Mouse (Mus musculus) CH12.LX (cell line): ENCODE data around the gene Rhobtb1. TPM values are rescaled to one million over a fixed set of nuclear protein-coding genes. Genes with fewer than 3 reads are reported as not detected.

Source experiments
- DNase-seq: peaks from one replicate; pipeline ENCODE4 v3.0.0-alpha.2; 2013; ENCODE audit errors: extremely low read depth
- H3K27ac ChIP-seq: 2 replicates; pipeline ENCODE4 v1.5.1; 2012; ENCODE audit warnings: low read depth, mild to moderate bottlenecking, control low read depth, moderate library complexity; ENCODE audit not compliant: insufficient read depth
- H3K27me3 ChIP-seq: replicated peaks from 2 replicates; pipeline ENCODE3; 2012; ENCODE audit warnings: inconsistent platforms
- H3K36me3 ChIP-seq, 2 experiments: replicated peaks in 1 of 2; 2 replicates each; pipeline versions ENCODE3 to v1.6.1; 2012; ENCODE audit warnings: inconsistent platforms in 1 of 2, low read length in 1 of 2, mild to moderate bottlenecking in 1 of 2, mixed read lengths in 1 of 2, moderate library complexity in 1 of 2; ENCODE audit not compliant: control insufficient read depth in 1 of 2, insufficient read depth in 1 of 2
- H3K4me1 ChIP-seq, 2 experiments: 2 replicates each; pipeline ENCODE4 v1.6.1; 2012; ENCODE audit warnings: inconsistent platforms in 1 of 2, moderate library complexity in 1 of 2; ENCODE audit not compliant: insufficient read depth in 2 of 2, control insufficient read depth in 1 of 2
- H3K4me2 ChIP-seq: 2 replicates; pipeline ENCODE4 v1.6.1; 2012; ENCODE audit warnings: low read depth, mild to moderate bottlenecking, control low read depth; ENCODE audit not compliant: poor library complexity, insufficient read depth, severe bottlenecking
- H3K4me3 ChIP-seq, 3 experiments: fragments of 150-350 bp in 1 of 3; sonication (generic) in 1 of 3; replicated peaks in 1 of 3; 2 replicates each; pipeline versions ENCODE3 to v1.5.1; 2011 to 2012; ENCODE audit warnings: low read depth in 2 of 3, low read length in 2 of 3, mild to moderate bottlenecking in 2 of 3, moderate library complexity in 2 of 3, control low read depth in 1 of 3, improper control_type of control experiment in 1 of 3, inconsistent platforms in 1 of 3, mixed read lengths in 1 of 3; ENCODE audit not compliant: poor library complexity in 1 of 3
- H3K79me2 ChIP-seq: replicated peaks from 2 replicates; pipeline ENCODE4 v1.6.1; 2012; ENCODE audit warnings: mild to moderate bottlenecking, moderate library complexity; ENCODE audit not compliant: control insufficient read depth, poor library complexity, insufficient read depth, severe bottlenecking; ENCODE audit errors: extremely low read depth
- H3K9ac ChIP-seq: 2 replicates; pipeline ENCODE4 v1.6.1; 2012; ENCODE audit warnings: low read depth, mild to moderate bottlenecking, control low read depth, moderate library complexity; ENCODE audit not compliant: insufficient read depth
- H3K9me3 ChIP-seq: replicated peaks from 2 replicates; pipeline ENCODE3; 2012; ENCODE audit warnings: low read length, inconsistent platforms, mixed read lengths
- CHD2 ChIP-seq: IDR thresholded peaks from 2 replicates; pipeline ENCODE4 v1.6.1; 2011; ENCODE audit warnings: low read length, improper control_type of control experiment
- CTCF ChIP-seq, 2 experiments: IDR thresholded peaks in 1 of 2; conservative IDR thresholded peaks in 1 of 2; 2 replicates each; pipeline ENCODE4 v1.5.1; 2011 to 2012; ENCODE audit warnings: low read depth in 2 of 2, low read length in 2 of 2, improper control_type of control experiment in 1 of 2, inconsistent platforms in 1 of 2, mild to moderate bottlenecking in 1 of 2, moderate library complexity in 1 of 2
- ETS1 ChIP-seq: conservative IDR thresholded peaks from 2 replicates; pipeline ENCODE4 v1.6.1; 2012; ENCODE audit warnings: low read depth, mild to moderate bottlenecking, inconsistent platforms, low read length, improper control_type of control experiment, moderate library complexity
- HCFC1 ChIP-seq: IDR thresholded peaks from 2 replicates; pipeline ENCODE4 v1.6.1; 2012; ENCODE audit warnings: low read depth, mild to moderate bottlenecking, inconsistent platforms, low read length, improper control_type of control experiment
- IRF4 ChIP-seq: IDR thresholded peaks from 2 replicates; pipeline ENCODE4 v1.6.1; 2014; ENCODE audit warnings: low read depth, mild to moderate bottlenecking, inconsistent platforms, low read length, improper control_type of control experiment
- JUND ChIP-seq: conservative IDR thresholded peaks from 2 replicates; pipeline ENCODE4 v1.6.1; 2011; ENCODE audit warnings: low read depth, low read length, improper control_type of control experiment
- KAT2A ChIP-seq: IDR thresholded peaks from 2 replicates; pipeline ENCODE4 v1.6.1; 2012; ENCODE audit warnings: low read length, improper control_type of control experiment, inconsistent platforms; ENCODE audit not compliant: insufficient replicate concordance
- MAFK ChIP-seq: IDR thresholded peaks from 2 replicates; pipeline ENCODE4 v1.6.1; 2011; ENCODE audit warnings: low read length, improper control_type of control experiment; ENCODE audit not compliant: insufficient replicate concordance
- MAX ChIP-seq: IDR thresholded peaks from 2 replicates; pipeline ENCODE4 v1.6.1; 2011; ENCODE audit warnings: low read length, improper control_type of control experiment
- MXI1 ChIP-seq: IDR thresholded peaks from 2 replicates; pipeline ENCODE4 v1.6.1; 2011; ENCODE audit warnings: mild to moderate bottlenecking, low read depth, low read length, improper control_type of control experiment
- MYC ChIP-seq: IDR thresholded peaks from 2 replicates; pipeline ENCODE4 v1.6.1; 2011; ENCODE audit warnings: low read depth, mild to moderate bottlenecking, improper control_type of control experiment, low read length
- NELFE ChIP-seq: IDR thresholded peaks from 2 replicates; pipeline ENCODE4 v1.6.1; 2011; ENCODE audit warnings: low read depth, low read length, improper control_type of control experiment
- PAX5 ChIP-seq: IDR thresholded peaks from 2 replicates; pipeline ENCODE4 v1.6.1; 2012; ENCODE audit warnings: low read length, inconsistent platforms, mixed read lengths
- POLR2A ChIP-seq: IDR thresholded peaks from 2 replicates; pipeline ENCODE4 v1.6.1; 2011; ENCODE audit warnings: low read depth, mild to moderate bottlenecking, improper control_type of control experiment, low read length
- POLR2AphosphoS2 ChIP-seq: IDR thresholded peaks from 2 replicates; pipeline ENCODE4 v1.6.1; 2011; ENCODE audit warnings: low read depth, low read length, improper control_type of control experiment
- SMC3 ChIP-seq: IDR thresholded peaks from 2 replicates; pipeline ENCODE4 v1.6.1; 2011; ENCODE audit warnings: low read depth, low read length, improper control_type of control experiment
- TBP ChIP-seq: conservative IDR thresholded peaks from 2 replicates; pipeline ENCODE4 v1.6.1; 2011; ENCODE audit warnings: low read depth, low read length, improper control_type of control experiment
- TCF12 ChIP-seq: IDR thresholded peaks from 2 replicates; pipeline ENCODE4 v1.6.1; 2014; ENCODE audit warnings: low read depth, mild to moderate bottlenecking, inconsistent platforms, low read length, improper control_type of control experiment
- USF1 ChIP-seq: IDR thresholded peaks from 2 replicates; pipeline ENCODE4 v1.6.1; 2014; ENCODE audit warnings: low read depth, mild to moderate bottlenecking, inconsistent platforms, low read length, improper control_type of control experiment
- ZC3H11A ChIP-seq: IDR thresholded peaks from 2 replicates; pipeline ENCODE4 v1.6.1; 2012; ENCODE audit warnings: low read depth, mild to moderate bottlenecking, inconsistent platforms, low read length, improper control_type of control experiment
- ZKSCAN1 ChIP-seq: IDR thresholded peaks from 2 replicates; pipeline ENCODE4 v1.6.1; 2012; ENCODE audit warnings: low read depth, inconsistent platforms, low read length, improper control_type of control experiment, borderline replicate concordance
- ZNF384 ChIP-seq: IDR thresholded peaks from 2 replicates; pipeline ENCODE4 v1.6.1; 2012; ENCODE audit warnings: low read depth, low read length, improper control_type of control experiment, inconsistent platforms
- dilution Hi-C: fragments of 300-500 bp; cut with MboI; formaldehyde crosslinking; loops from 2 replicates; pipeline ENCODE4 v1.14.3; 2020; ENCODE audit warnings: low sequenced_read_pairs; ENCODE audit not compliant: extremely low pct_unique_long_range_greater_than_20kb, extremely low pct_ligation_motif_present
- in situ Hi-C: fragments of 300-500 bp; cut with MboI; formaldehyde crosslinking; loops from 3 replicates; pipeline ENCODE4 v1.14.3; 2019; ENCODE audit warnings: low sequenced_read_pairs, low pct_ligation_motif_present, low pct_unique_long_range_greater_than_20kb, mixed read lengths
- polyA plus RNA-seq: library from polyadenylated mRNA; unstranded; fragments of >175 nt; gene quantifications from 2 replicates; pipeline ENCODE4 v1.2.1, GENCODE M21; 2012; ENCODE audit warnings: low read depth; ENCODE audit not compliant: insufficient read length
- total RNA-seq, 2 experiments: library from RNA; depleted of rRNA; stranded (reverse); fragments of 300-350 nt in 1 of 2; fragments of >200 nt in 1 of 2; gene quantifications; 2 replicates each; pipeline ENCODE4 v1.2.3; 2012 to 2014

Gene Rhobtb1
- total and polyA plus RNA-seq, 3 experiments: 3.1 to 12.2 (median 3.4) TPM

- Histone ChIP-seq H3K27me3 (no peaks in the 10 kb centered on the region), H3K27ac (no peak overlapping the region), H3K4me1 (no peaks in the 10 kb centered on the region), H3K79me2 (no peaks in the 10 kb centered on the region), H3K4me3 (no peak overlapping the region), H3K9me3 (no peaks in the 10 kb centered on the region), H3K4me2 (no peak overlapping the region), H3K9ac (no peak overlapping the region), H3K36me3 (peaks cover 21 to 42% of the 10 kb centered on the region in 2 experiments)
- dilution Hi-C loops: no loop called here
- TF ChIP-seq HCFC1 (no peak), POLR2A (no peak)
- in situ Hi-C loops: no loop called here
- DNase-seq: no peak
Observed at GRCm38 (mm10) chr10:69288086-69288485, 136.9 kb downstream of the Rhobtb1 start.

- Histone ChIP-seq H3K4me2 (no peak overlapping the region), H3K4me3 (no peak overlapping the region), H3K27ac (no peak overlapping the region), H3K79me2 (no peaks in the 10 kb centered on the region), H3K9me3 (no peaks in the 10 kb centered on the region), H3K36me3 (peaks cover 21 to 38% of the 10 kb centered on the region in 2 experiments), H3K27me3 (no peaks in the 10 kb centered on the region), H3K4me1 (no peaks in the 10 kb centered on the region)
- dilution Hi-C loops: no loop called here
- no peak for DNase-seq
- in situ Hi-C loops: no loop called here
- TF ChIP-seq TBP (no peak), JUND (no peak), MAX (no peak), ETS1 (no peak), SMC3 (no peak), PAX5 (no peak), IRF4 (no peak), MXI1 (no peak), MAFK (no peak), CTCF (conservative IDR thresholded peaks at IDR 0.05 in 1 of 2, IDR thresholded peaks at IDR 0.05 in 1 of 2; ENCODE audit: low read depth in 2 of 2, low read length in 2 of 2) (no peak), KAT2A (no peak), ZNF384 (no peak), ZKSCAN1 (no peak), MYC (no peak), CHD2 (no peak), NELFE (no peak), USF1 (no peak), ZC3H11A (no peak), TCF12 (no peak), POLR2AphosphoS2 (no peak)
- TF ChIP-seq, all 38 proteins: peak for 0
- no peak overlapping the region for H3K9ac ChIP-seq
Observed at GRCm38 (mm10) chr10:69288720-69289119, 137.5 kb downstream of the Rhobtb1 start.
